Mouse (Mus musculus) megakaryocyte, embryonic 14.5 days (primary cell): ENCODE data around the gene Nudt9. TPM values are rescaled to one million over a fixed set of nuclear protein-coding genes. Genes with fewer than 3 reads are reported as not detected.
A peak's percentile ranks its signal among the peaks of the same experiment; 100 is the strongest.

Experiments
- H3K27me3 ChIP-seq: replicated peaks from 2 replicates; pipeline ENCODE3; 2012; ENCODE audit warnings: inconsistent platforms
- H3K36me3 ChIP-seq: replicated peaks from 2 replicates; pipeline ENCODE3; 2012; ENCODE audit warnings: low read length, inconsistent platforms, mixed read lengths
- H3K4me1 ChIP-seq: 2 replicates; pipeline ENCODE4 v1.6.1; 2012; ENCODE audit warnings: inconsistent platforms
- H3K4me3 ChIP-seq: replicated peaks from 2 replicates; pipeline ENCODE3; 2012; ENCODE audit warnings: moderate library complexity, mild to moderate bottlenecking, inconsistent platforms
- H3K9me3 ChIP-seq: 2 replicates; pipeline ENCODE4 v1.6.1; 2012; ENCODE audit warnings: inconsistent platforms
- FLI1 ChIP-seq: IDR thresholded peaks from 2 replicates; pipeline ENCODE4 v1.6.1; 2012; ENCODE audit warnings: low read length, inconsistent platforms, mixed read lengths
- GATA1 ChIP-seq: IDR thresholded peaks from 3 replicates; pipeline ENCODE4 v1.6.1; 2012; ENCODE audit warnings: mixed read lengths, low read length, inconsistent platforms, borderline replicate concordance
- polyA plus RNA-seq: library from polyadenylated mRNA; stranded (reverse); fragments of >175 nt; gene quantifications from 2 replicates; pipeline ENCODE4 v1.2.3, GENCODE M21; 2012; ENCODE audit warnings: low replicate concordance; ENCODE audit not compliant: insufficient read depth

The Nudt9 gene
- 101 and 144 TPM in 2 replicates for polyA plus RNA-seq

DNA sequence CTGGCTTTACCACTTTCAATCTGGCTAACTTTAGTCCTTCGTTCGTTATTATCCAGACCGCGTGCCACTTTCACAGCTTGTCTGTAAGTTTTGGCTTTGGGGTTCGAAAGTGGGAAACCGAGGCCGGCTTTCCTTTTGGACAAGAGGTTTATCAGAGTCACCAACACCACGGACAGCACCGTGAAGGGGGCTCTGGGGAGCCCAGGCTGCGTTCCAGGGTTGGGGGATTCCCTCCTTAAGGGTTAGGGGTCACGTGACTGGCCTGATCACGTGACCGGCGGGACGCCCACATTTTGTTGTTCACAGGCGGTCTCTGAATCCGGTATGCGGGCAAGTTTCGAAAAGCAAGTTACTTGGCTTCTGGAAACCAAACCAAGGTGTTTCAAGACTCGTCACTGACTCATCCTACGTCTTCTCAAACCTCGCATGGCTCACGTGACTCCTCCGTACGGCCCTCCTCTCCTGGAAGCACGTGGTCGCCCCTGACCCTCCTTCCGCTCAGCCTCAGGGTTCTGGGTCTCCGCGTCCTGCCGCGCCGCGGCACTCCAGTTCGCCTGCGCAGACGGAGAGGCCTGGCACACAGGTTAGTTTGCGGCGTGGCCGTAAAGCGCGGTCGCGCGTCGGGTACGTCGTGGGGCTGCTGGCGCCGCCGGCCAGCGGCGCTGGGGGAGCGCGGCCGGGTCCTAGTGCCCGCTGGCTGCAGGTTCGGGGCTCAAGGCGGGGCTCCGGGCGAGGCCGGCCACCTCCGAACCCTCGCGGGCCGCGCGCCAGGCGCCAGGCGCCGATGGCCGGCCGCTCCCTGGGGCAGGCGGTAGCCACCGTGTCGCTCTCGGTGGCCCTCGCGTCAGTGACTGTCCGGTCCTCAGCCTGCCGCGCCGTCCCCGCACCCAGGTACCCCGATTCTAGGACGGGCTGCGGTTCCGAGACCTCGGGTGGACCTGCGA, at the start of gene Nudt9:
Gene Nudt9 (plus strand): TSS at position 51 of the 944 bp plus-strand sequence.
- no peak for TF ChIP-seq GATA1
- no peak for TF ChIP-seq FLI1
- H3K9me3 ChIP-seq, result no peaks in the 10 kb centered on the region
- H3K27me3 ChIP-seq, result no peaks in the 10 kb centered on the region
- H3K4me1 ChIP-seq, result peaks cover 59% of the 10 kb centered on the region
- peak within 1 kb of the TSS; percentile 99 for H3K4me3 ChIP-seq
- H3K36me3 ChIP-seq, result peaks cover 15% of the 10 kb centered on the region

DNA sequence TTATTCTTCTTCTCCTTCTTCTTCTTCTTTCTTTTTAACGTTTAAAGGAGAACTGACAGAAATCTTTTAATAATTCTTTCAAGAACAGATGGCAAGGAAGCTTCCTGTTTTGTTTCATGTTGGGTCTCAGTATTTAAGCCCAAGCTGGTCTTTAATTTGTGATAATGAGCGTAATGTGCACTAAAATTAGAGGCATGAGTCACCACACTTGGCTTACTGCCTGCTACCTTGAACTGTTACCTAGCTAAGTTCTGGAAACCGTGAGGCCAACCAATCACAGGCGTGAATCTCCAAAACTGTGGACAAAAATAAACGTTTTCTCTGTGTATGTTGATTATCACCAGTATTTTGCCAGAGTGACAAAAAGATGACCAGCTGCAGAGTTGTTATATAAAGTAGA, 47.4 kb upstream of the Nudt9 start:
- Histone ChIP-seq H3K4me3 (no peak overlapping the region), H3K4me1 (peaks cover 4% of the 10 kb centered on the region; the same call in 1 of the 2 replicates), H3K9me3 (no peaks in the 10 kb centered on the region), H3K27me3 (no peaks in the 10 kb centered on the region), H3K36me3 (peaks cover 23% of the 10 kb centered on the region)
- no peak for TF ChIP-seq FLI1
- TF ChIP-seq GATA1, result no peak

DNA sequence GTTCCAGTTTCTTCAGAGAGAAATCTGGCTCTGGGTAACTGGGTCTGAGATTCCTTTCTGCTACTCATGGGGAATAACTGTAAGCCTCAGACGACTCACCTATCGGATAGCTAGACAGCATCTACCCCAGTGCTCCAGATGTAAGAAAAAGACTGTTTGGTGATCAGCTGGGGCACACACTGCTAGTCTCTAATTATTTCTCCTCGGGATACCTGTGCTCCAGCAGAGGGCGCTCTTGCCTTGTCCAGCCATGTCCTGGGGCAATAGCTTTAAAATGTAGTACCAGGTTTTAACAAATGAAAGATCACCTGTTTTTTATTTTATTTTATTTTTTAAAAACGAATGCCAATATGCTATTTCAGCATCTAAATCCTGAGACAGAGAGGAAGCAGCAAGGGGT, 46.4 kb upstream of the Nudt9 start:
- H3K4me3 ChIP-seq, result no peak overlapping the region
- TF ChIP-seq GATA1 (no peak), FLI1 (no peak)
- peaks cover 21% of the 10 kb centered on the region for H3K36me3 ChIP-seq
- H3K4me1 ChIP-seq, result peaks cover 4% of the 10 kb centered on the region; the same call in 1 of the 2 replicates
- no peaks in the 10 kb centered on the region for H3K27me3 ChIP-seq
- no peaks in the 10 kb centered on the region for H3K9me3 ChIP-seq

DNA sequence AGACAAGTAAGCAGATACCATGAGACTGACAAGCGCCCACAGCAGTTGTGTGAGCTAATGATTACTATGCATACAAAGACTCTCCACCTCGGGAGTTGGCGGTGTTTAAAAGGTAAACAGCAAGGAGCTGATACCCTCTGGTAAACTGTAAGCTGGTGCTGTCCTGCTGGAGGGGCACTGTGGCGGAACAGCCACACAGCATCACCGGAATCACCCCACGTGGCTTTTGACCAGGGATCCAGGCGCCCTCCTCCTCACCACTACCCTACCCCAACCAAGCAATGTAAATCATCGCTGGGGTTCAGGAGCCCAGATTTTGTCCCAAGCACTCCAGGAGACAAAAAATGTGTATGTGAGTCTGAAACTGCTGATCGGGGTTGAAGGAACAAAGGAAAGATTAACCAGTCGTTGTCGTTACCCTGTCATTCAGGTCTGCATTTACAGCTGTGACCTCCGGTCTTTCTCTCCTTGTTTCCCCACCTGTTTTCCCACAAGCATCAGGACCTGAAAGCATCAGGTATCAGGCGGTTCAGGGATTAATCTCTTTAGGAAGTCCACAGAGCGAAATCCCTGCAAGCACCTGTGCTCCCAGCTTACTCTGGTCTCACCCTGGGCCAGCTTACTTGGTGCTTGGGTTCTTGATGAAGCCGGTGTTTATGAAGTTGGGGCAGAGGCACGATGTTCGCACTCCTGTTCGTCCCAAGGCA, 43.4 kb upstream of the Nudt9 start:
- TF ChIP-seq FLI1 (no peak), GATA1 (no peak)
- Histone ChIP-seq H3K9me3 (no peaks in the 10 kb centered on the region), H3K4me1 (no peaks in the 10 kb centered on the region), H3K27me3 (no peaks in the 10 kb centered on the region), H3K36me3 (peaks cover 36% of the 10 kb centered on the region), H3K4me3 (no peak overlapping the region)

DNA sequence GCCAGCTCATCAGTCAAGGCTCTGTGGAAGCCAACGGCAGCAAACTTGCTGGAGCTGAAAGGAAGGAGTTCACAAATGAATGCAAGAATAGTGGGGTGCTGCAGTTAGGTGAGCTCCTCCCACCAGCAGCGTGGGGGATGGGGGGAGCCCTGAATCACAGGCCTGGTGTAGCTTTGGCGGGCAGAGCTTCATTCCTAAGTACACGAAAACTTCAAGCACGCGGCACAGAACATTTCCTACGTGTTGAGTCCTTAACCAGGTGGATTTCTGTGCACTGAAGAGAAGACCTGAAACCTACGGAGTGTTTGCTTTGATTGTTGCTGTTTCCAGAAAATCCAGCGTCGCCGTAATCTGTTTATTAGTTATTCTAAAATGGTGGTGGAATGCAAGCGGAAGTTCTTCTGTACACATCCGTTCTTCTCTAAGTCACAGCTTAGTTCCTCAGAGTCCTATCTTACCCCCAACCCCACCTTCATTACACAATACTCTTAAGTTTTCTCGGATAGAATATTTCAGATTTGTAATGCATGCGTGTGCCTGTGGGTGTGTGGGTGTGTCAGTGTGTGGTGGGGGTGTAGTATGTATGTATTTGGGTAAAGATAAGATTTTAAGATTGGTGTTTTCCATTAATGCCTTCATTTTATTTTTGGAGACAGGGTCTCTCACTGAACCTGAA, 42.7 kb upstream of the Nudt9 start:
- Histone ChIP-seq H3K4me3 (no peak overlapping the region), H3K36me3 (peaks cover 43% of the 10 kb centered on the region)
- no peak for TF ChIP-seq FLI1

DNA sequence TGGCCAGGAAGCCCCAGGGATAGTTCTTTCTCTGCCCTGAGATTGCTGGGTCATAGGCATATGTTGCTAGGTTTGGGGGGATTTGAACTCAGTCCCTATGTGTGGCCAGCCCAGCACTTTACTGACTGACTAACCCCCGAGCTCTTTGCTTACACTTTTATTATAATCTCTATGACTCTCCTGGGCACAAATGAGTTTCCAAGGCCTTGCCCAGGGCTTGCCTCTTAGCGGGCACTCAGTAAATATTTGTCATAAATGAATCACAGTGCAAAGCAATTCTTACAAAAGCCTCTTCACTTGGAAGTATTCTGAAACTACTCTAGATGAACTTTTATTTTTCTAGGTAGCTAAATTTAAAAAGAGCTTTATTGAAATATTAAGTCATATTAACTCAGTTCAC, 42.2 kb upstream of the Nudt9 start:
- no peaks in the 10 kb centered on the region for H3K27me3 ChIP-seq
- H3K4me1 ChIP-seq, result no peaks in the 10 kb centered on the region
- peaks cover 47% of the 10 kb centered on the region for H3K36me3 ChIP-seq
- H3K4me3 ChIP-seq, result no peak overlapping the region
- no peaks in the 10 kb centered on the region for H3K9me3 ChIP-seq
- TF ChIP-seq FLI1 (no peak), GATA1 (no peak)

More for the DNA sequence above, 42.7 kb upstream of the Nudt9 start:
- no peaks in the 10 kb centered on the region for H3K27me3 ChIP-seq
- no peaks in the 10 kb centered on the region for H3K4me1 ChIP-seq
- H3K9me3 ChIP-seq, result no peaks in the 10 kb centered on the region

DNA sequence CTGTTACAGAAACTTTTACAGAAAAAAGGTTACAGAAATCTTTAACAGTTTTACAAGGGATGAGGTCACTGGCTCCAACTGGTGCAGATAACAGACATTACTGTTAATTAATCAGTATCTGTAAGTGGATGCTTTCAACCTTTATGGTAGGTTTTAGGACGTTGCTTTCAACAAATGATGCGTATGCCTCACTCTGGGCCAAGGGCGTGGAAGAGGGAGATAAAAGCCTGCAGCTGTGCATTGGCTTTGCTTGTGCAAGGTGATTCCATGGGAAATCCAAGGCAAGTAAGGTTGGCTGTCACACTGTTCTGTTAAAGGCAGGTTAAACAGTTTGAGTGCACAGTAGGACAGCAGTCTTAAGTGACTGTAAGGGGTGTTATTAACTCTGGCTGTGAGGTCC, 39.3 kb upstream of the Nudt9 start:
- Histone ChIP-seq H3K36me3 (peaks cover 50% of the 10 kb centered on the region), H3K27me3 (no peaks in the 10 kb centered on the region), H3K4me3 (no peak overlapping the region), H3K9me3 (no peaks in the 10 kb centered on the region), H3K4me1 (no peaks in the 10 kb centered on the region)
- TF ChIP-seq FLI1 (no peak), GATA1 (no peak)

DNA sequence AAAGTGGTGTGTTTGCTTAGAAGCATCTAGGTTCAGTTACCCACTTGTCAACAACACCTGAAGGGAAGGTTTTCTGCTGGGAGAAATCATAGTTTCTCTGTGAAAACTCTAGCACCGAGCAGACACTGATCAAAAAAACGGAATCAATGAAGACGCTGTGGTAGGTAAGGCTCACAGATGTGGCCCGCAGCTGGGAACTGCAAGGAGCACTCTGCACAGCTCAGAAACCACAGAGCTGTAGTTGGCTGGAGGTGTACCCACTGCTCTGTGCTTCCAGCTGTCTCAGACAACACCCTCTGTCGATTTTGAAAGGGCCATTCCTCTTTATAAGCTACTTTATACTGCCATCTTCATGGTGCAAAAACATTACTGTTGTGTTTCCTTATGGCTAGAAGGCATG, 38.3 kb upstream of the Nudt9 start:
- peaks cover 43% of the 10 kb centered on the region for H3K36me3 ChIP-seq
- TF ChIP-seq GATA1 (no peak), FLI1 (no peak)
- no peak overlapping the region for H3K4me3 ChIP-seq
- H3K9me3 ChIP-seq, result no peaks in the 10 kb centered on the region
- no peaks in the 10 kb centered on the region for H3K4me1 ChIP-seq
- H3K27me3 ChIP-seq, result no peaks in the 10 kb centered on the region

DNA sequence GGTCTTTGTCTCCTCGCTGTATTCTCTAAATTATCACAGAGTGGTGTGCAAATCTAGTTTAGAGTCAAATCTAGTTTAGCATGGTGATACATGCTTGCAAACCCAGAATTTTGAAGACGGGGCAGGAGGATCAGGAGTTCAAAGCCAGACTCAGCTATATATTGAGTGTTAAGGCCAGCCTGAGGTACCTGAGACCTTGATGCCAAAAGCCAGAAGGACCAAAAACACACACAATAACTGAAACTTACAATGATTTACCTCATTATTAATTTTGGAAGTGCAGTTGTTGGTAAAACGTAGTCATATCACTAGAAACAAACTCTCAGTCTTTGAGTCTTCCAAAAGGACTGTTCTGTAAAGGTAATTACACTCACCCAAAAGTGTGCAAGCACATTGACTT, 36.7 kb upstream of the Nudt9 start:
- no peak for TF ChIP-seq GATA1
- no peak for TF ChIP-seq FLI1
- H3K4me1 ChIP-seq, result no peaks in the 10 kb centered on the region
- H3K36me3 ChIP-seq, result peaks cover 33% of the 10 kb centered on the region
- no peaks in the 10 kb centered on the region for H3K27me3 ChIP-seq
- H3K9me3 ChIP-seq, result no peaks in the 10 kb centered on the region
- no peak overlapping the region for H3K4me3 ChIP-seq

DNA sequence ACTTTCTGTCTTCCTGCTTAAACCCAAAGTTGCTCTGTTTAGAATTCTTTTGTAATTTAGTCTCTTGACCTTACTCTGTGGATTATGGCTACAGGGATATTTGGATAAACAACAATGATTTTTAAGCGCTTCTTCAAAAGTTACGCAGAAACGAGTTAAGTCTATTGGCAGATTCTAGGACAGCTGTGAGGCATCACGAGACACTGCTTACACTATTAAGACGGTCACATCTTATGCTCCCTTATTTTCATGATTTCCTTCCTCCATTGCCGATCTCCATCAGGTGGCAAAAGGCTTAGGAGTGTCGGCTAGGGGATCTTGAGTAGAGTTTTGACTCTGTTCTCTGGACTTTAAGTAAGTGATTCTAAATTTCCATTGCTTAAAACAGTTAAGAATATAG, 35.8 kb upstream of the Nudt9 start:
- H3K9me3 ChIP-seq, result no peaks in the 10 kb centered on the region
- H3K4me3 ChIP-seq, result no peak overlapping the region
- peaks cover 33% of the 10 kb centered on the region for H3K36me3 ChIP-seq
- no peaks in the 10 kb centered on the region for H3K4me1 ChIP-seq
- no peaks in the 10 kb centered on the region for H3K27me3 ChIP-seq
- no peak for TF ChIP-seq GATA1
- no peak for TF ChIP-seq FLI1
